Mouse (Mus musculus): ENCODE measurements around the gene Ift52. TPM values are rescaled to one million over a fixed set of nuclear protein-coding genes. Genes with fewer than 3 reads are reported as not detected.
"Not testable (repeated sequence)": the region's sequence is repeated elsewhere in the genome, so short reads cannot be mapped to it uniquely, and the experiment has no call there.

The Ift52 gene
- polyA plus RNA-seq, 1 experiment, result not detected

GRCm38 (mm10) chr2:163052101-163052500 is 34.9 kb downstream of the Ift52 start:
- H3K4me3 ChIP-seq (ENCODE audit: insufficient read depth, low read depth, low read length), result no peak overlapping the region
- no peak for TF ChIP-seq POLR2A (IDR thresholded peaks at IDR 0.05; ENCODE audit: insufficient read depth, low read depth, low read length)
- TF ChIP-seq CTCF (IDR thresholded peaks at IDR 0.05; ENCODE audit: insufficient read depth, low read depth, low read length), result no peak
- no peak overlapping the region for H3K27ac ChIP-seq (ENCODE audit: insufficient read depth, low read depth, low read length)
- 59% methylated on average over 4 of the region's 4 CpGs for WGBS
- H3K4me1 ChIP-seq (ENCODE audit: control insufficient read depth, insufficient read depth, low read length), result peaks cover 8% of the 10 kb centered on the region

GRCm38 (mm10) chr2:163052826-163053225 is 35.7 kb downstream of the Ift52 start:
- Histone ChIP-seq H3K4me3 (ENCODE audit: insufficient read depth, low read depth, low read length) (no peak overlapping the region), H3K4me1 (ENCODE audit: control insufficient read depth, insufficient read depth, low read length) (peaks cover 8% of the 10 kb centered on the region), H3K27ac (ENCODE audit: insufficient read depth, low read depth, low read length) (no peak overlapping the region)
- TF ChIP-seq POLR2A (IDR thresholded peaks at IDR 0.05; ENCODE audit: insufficient read depth, low read depth, low read length), result no peak
- TF ChIP-seq CTCF (IDR thresholded peaks at IDR 0.05; ENCODE audit: insufficient read depth, low read depth, low read length), result no peak
- 61% methylated on average over 4 of the region's 4 CpGs for WGBS

GRCm38 (mm10) chr2:163054335-163054840 is 37.2 kb downstream of the Ift52 start, which contains the start of gene Mybl2:
TSS of gene Mybl2 (plus strand) at chr2:163054687.
- Histone ChIP-seq H3K27ac (ENCODE audit: insufficient read depth, low read depth, low read length) (no peak within 1 kb of the TSS), H3K4me3 (ENCODE audit: insufficient read depth, low read depth, low read length) (peak within 1 kb of the TSS; percentile 37), H3K4me1 (ENCODE audit: control insufficient read depth, insufficient read depth, low read length) (peaks cover 8% of the 10 kb centered on the region)
- under 1% methylated on average over 48 of the region's 48 CpGs for WGBS
- TF ChIP-seq POLR2A (IDR thresholded peaks at IDR 0.05; ENCODE audit: insufficient read depth, low read depth, low read length) (no peak), CTCF (IDR thresholded peaks at IDR 0.05; ENCODE audit: insufficient read depth, low read depth, low read length) (no peak)

GRCm38 (mm10) chr2:163054891-163055494 is 37.8 kb downstream of the Ift52 start:
- Histone ChIP-seq H3K4me1 (ENCODE audit: control insufficient read depth, insufficient read depth, low read length) (peaks cover 8% of the 10 kb centered on the region), H3K4me3 (ENCODE audit: insufficient read depth, low read depth, low read length) (peak overlapping the region; percentile 37), H3K27ac (ENCODE audit: insufficient read depth, low read depth, low read length) (no peak overlapping the region)
- TF ChIP-seq POLR2A (IDR thresholded peaks at IDR 0.05; ENCODE audit: insufficient read depth, low read depth, low read length), result no peak
- no peak for TF ChIP-seq CTCF (IDR thresholded peaks at IDR 0.05; ENCODE audit: insufficient read depth, low read depth, low read length)
- WGBS, result 3% methylated on average over 38 of the region's 38 CpGs

- Histone ChIP-seq H3K4me1 (ENCODE audit: control insufficient read depth, insufficient read depth, low read length) (peaks cover 8% of the 10 kb centered on the region), H3K4me3 (ENCODE audit: insufficient read depth, low read depth, low read length) (no peak overlapping the region), H3K27ac (ENCODE audit: insufficient read depth, low read depth, low read length) (no peak overlapping the region)
- 42% methylated on average over 5 of the region's 5 CpGs for WGBS
- TF ChIP-seq CTCF (IDR thresholded peaks at IDR 0.05; ENCODE audit: insufficient read depth, low read depth, low read length) (no peak), POLR2A (IDR thresholded peaks at IDR 0.05; ENCODE audit: insufficient read depth, low read depth, low read length) (no peak)
Measured at GRCm38 (mm10) chr2:163055715-163056114, 38.6 kb downstream of the Ift52 start.

- Histone ChIP-seq H3K4me1 (ENCODE audit: control insufficient read depth, insufficient read depth, low read length) (peaks cover 8% of the 10 kb centered on the region), H3K4me3 (ENCODE audit: insufficient read depth, low read depth, low read length) (no peak overlapping the region), H3K27ac (ENCODE audit: insufficient read depth, low read depth, low read length) (no peak overlapping the region)
- no peak for TF ChIP-seq POLR2A (IDR thresholded peaks at IDR 0.05; ENCODE audit: insufficient read depth, low read depth, low read length)
- TF ChIP-seq CTCF (IDR thresholded peaks at IDR 0.05; ENCODE audit: insufficient read depth, low read depth, low read length), result no peak
- 86% methylated on average over 9 of the region's 9 CpGs for WGBS
Measured at GRCm38 (mm10) chr2:163056584-163056983, 39.4 kb downstream of the Ift52 start.

- not testable (repeated sequence) for H3K4me1 ChIP-seq (ENCODE audit: control insufficient read depth, insufficient read depth, low read length); H3K27ac ChIP-seq (ENCODE audit: insufficient read depth, low read depth, low read length); H3K4me3 ChIP-seq (ENCODE audit: insufficient read depth, low read depth, low read length)
- 92% methylated on average over 7 of the region's 7 CpGs for WGBS
Measured at GRCm38 (mm10) chr2:163058981-163059380, 41.8 kb downstream of the Ift52 start.

- Histone ChIP-seq H3K4me3 (ENCODE audit: insufficient read depth, low read depth, low read length) (no peak overlapping the region), H3K4me1 (ENCODE audit: control insufficient read depth, insufficient read depth, low read length) (no peaks in the 10 kb centered on the region), H3K27ac (ENCODE audit: insufficient read depth, low read depth, low read length) (no peak overlapping the region)
- no peak for TF ChIP-seq CTCF (IDR thresholded peaks at IDR 0.05; ENCODE audit: insufficient read depth, low read depth, low read length)
- no peak for TF ChIP-seq POLR2A (IDR thresholded peaks at IDR 0.05; ENCODE audit: insufficient read depth, low read depth, low read length)
- WGBS, result 85% methylated on average over 6 of the region's 6 CpGs
Measured at GRCm38 (mm10) chr2:163060630-163061029, 43.5 kb downstream of the Ift52 start.

GRCm38 (mm10) chr2:163061203-163062118 is 44.3 kb downstream of the Ift52 start:
- Histone ChIP-seq H3K4me3 (ENCODE audit: insufficient read depth, low read depth, low read length) (no peak overlapping the region), H3K27ac (ENCODE audit: insufficient read depth, low read depth, low read length) (no peak overlapping the region), H3K4me1 (ENCODE audit: control insufficient read depth, insufficient read depth, low read length) (no peaks in the 10 kb centered on the region)
- WGBS, result 86% methylated on average over 8 of the region's 8 CpGs
- no peak for TF ChIP-seq CTCF (IDR thresholded peaks at IDR 0.05; ENCODE audit: insufficient read depth, low read depth, low read length)
- TF ChIP-seq POLR2A (IDR thresholded peaks at IDR 0.05; ENCODE audit: insufficient read depth, low read depth, low read length), result no peak

Measured in olfactory bulb, adult 2 months (tissue).